Mouse (Mus musculus) spleen, adult 2 months (tissue): ENCODE measurements around the gene Zcwpw1. TPM values are rescaled to one million over a fixed set of nuclear protein-coding genes. Genes with fewer than 3 reads are reported as not detected.

Experiments used
- DNase-seq, 2 experiments: peaks; one replicate each; pipeline versions ENCODE4 v3.0.0 to v3.0.0-alpha.2; 2012 to 2021; ENCODE audit warnings: low spot score in 2 of 2, low read depth in 1 of 2
- H3K27ac ChIP-seq: fragments of 200-500 bp; 2 replicates; pipeline ENCODE4 v1.5.1; 2012; ENCODE audit warnings: low read length, inconsistent platforms; ENCODE audit not compliant: insufficient read depth
- H3K27me3 ChIP-seq: fragments of 200-500 bp; 2 replicates; pipeline ENCODE4 v1.6.1; 2012; ENCODE audit warnings: mild to moderate bottlenecking, moderate library complexity, low read length, inconsistent platforms; ENCODE audit not compliant: control insufficient read depth, insufficient read depth
- H3K36me3 ChIP-seq: fragments of 200-500 bp; 2 replicates; pipeline ENCODE4 v1.6.1; 2012; ENCODE audit warnings: mild to moderate bottlenecking, low read length, inconsistent platforms; ENCODE audit not compliant: control insufficient read depth, insufficient read depth
- H3K4me1 ChIP-seq: fragments of 200-500 bp; 2 replicates; pipeline ENCODE4 v1.6.1; 2011; ENCODE audit warnings: inconsistent platforms; ENCODE audit not compliant: control insufficient read depth, insufficient read depth, insufficient read length
- H3K4me3 ChIP-seq: fragments of 200-500 bp; 2 replicates; pipeline ENCODE4 v1.5.1; 2011; ENCODE audit warnings: mild to moderate bottlenecking, inconsistent platforms; ENCODE audit not compliant: insufficient read depth, insufficient read length; ENCODE audit errors: extremely low read depth
- CTCF ChIP-seq: fragments of 200-500 bp; IDR thresholded peaks from 2 replicates; pipeline ENCODE4 v1.5.1; 2011; ENCODE audit warnings: mild to moderate bottlenecking, inconsistent platforms; ENCODE audit not compliant: insufficient read depth, insufficient read length, insufficient replicate concordance; ENCODE audit errors: extremely low read depth
- POLR2A ChIP-seq: fragments of 200-500 bp; IDR thresholded peaks from 2 replicates; pipeline ENCODE4 v1.6.1; 2011; ENCODE audit warnings: low read depth, low read length, inconsistent platforms
- WGBS: fragments of 180-500 bp; shearing (Covaris S2); methylation state at CpG from one replicate; pipeline ENCODE4 v1.1.7; 2018; 5-methylcytosine and 5-hydroxymethylcytosine counted together
- polyA plus RNA-seq: library from polyadenylated mRNA; depleted of rRNA; stranded (reverse); fragments of >200 nt; gene quantifications from 2 replicates; pipeline ENCODE4 v1.2.3, GENCODE M21; 2012

Zcwpw1 gene
- polyA plus RNA-seq, 1 experiment: 1.6 TPM

GRCm38 (mm10) chr5:137742836-137743235, 44.8 kb upstream of the Zcwpw1 start:
- Histone ChIP-seq H3K4me3 (no peak overlapping the region), H3K27me3 (no peaks in the 10 kb centered on the region; the same call in 1 of the 2 replicates), H3K36me3 (no peaks in the 10 kb centered on the region; the same call in 1 of the 2 replicates), H3K4me1 (peaks cover 7% of the 10 kb centered on the region), H3K27ac (no peak overlapping the region)
- TF ChIP-seq POLR2A (no peak), CTCF (no peak)
- no peak for DNase-seq
- 96% methylated on average over 6 of the region's 6 CpGs for WGBS

GRCm38 (mm10) chr5:137744197-137744596, 43.4 kb upstream of the Zcwpw1 start:
- Histone ChIP-seq H3K4me3 (no peak overlapping the region), H3K36me3 (no peaks in the 10 kb centered on the region; the same call in 1 of the 2 replicates), H3K27ac (no peak overlapping the region), H3K27me3 (no peaks in the 10 kb centered on the region; the same call in 1 of the 2 replicates), H3K4me1 (peaks cover 13% of the 10 kb centered on the region)
- WGBS: 88% methylated on average over 7 of the region's 7 CpGs
- no peak for TF ChIP-seq CTCF
- no peak for TF ChIP-seq POLR2A
- DNase-seq: no peak

DNA sequence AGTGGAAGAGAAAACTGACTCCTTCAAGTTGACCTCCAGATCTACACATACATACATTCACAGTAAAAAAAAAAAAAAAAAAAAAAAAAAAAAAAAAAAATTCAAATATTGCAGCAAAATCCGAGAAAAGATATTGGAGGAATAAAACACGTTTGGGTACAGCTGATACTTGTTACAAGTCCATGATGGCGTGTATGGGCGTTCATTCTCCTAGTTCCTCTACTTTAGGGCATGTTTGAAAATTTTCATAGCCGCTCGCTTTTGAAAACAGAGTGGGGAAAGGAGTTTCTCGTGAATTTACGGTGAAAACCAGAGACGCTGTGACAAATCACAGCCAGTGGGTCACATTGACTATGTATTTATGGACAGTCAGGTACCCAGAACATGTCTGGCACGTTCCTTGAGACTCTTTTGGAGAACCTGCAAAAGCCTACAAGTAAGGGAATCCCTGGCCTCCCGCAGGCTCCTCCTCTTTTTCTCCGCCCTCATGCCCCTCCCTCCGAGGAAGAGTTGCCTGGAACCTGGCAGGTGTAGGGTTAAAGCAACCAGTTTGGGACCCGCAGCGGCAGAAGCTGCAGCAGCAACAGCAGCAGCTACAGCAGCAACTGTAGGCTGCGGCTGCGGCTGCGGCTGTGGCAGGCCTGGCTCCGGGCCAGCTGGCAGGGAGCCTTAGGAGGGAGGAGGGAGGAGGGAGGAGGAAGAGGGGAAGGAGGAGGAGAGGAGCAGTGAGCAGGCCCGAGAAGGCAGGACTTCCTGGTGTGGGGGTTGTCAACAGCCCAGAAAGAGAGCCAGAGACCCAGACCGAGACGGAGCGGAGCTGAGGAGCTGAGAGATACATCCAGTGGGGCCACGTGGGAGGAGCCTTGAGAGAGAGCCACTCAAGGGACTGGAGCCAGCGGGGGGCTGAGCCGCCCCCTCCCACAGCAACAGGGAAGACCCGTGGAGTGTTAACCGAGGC, 42.1 kb upstream of the Zcwpw1 start, which contains the start of gene Tsc22d4:
Gene Tsc22d4, plus strand, starts transcription at position 517 of the 958 bp plus-strand sequence.
- TF ChIP-seq POLR2A: peak; percentile 88
- no peak for TF ChIP-seq CTCF
- peak; percentile 78 to 87 for DNase-seq
- Histone ChIP-seq H3K36me3 (no peaks in the 10 kb centered on the region; the same call in 1 of the 2 replicates), H3K27me3 (no peaks in the 10 kb centered on the region; the same call in 1 of the 2 replicates), H3K4me1 (peaks cover 18% of the 10 kb centered on the region), H3K27ac (peak within 1 kb of the TSS; percentile 99), H3K4me3 (peak within 1 kb of the TSS; percentile 90)
- WGBS: 2% methylated on average over 28 of the region's 28 CpGs

- Histone ChIP-seq H3K4me3 (peak overlapping the region; percentile 90), H3K27me3 (no peaks in the 10 kb centered on the region; the same call in 1 of the 2 replicates), H3K36me3 (peaks cover 5% of the 10 kb centered on the region), H3K4me1 (peaks cover 17% of the 10 kb centered on the region), H3K27ac (peak overlapping the region; percentile 99)
- no peak for TF ChIP-seq CTCF
- TF ChIP-seq POLR2A: no peak
- DNase-seq: peak in 1 of 2 experiments; percentile 65
- under 1% methylated on average over 20 of the region's 20 CpGs for WGBS
Observed at GRCm38 (mm10) chr5:137746282-137746850, 41.2 kb upstream of the Zcwpw1 start.

DNA sequence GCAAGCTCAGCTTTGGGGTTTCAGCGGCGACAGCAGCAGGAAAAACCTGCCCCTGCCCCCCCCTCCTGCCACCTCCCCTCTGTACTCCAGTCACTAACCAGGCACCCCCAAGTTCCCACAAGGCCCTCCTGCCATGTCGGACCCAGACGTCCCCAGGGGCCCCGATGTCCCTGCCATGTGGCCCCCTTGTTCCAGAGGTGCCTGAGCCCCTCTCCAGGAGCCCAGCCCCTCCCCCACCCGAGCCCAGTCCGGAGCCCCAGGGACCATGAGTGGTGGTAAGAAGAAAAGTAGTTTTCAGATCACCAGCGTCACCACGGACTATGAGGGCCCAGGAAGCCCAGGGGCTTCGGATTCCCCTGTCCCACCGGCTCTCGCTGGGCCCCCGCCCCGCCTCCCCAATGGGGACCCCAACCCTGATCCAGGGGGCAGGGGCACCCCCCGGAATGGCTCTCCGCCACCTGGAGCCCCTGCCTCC, 40.7 kb upstream of the Zcwpw1 start:
- Histone ChIP-seq H3K4me3 (peak overlapping the region; percentile 90), H3K27me3 (no peaks in the 10 kb centered on the region), H3K27ac (peak overlapping the region; percentile 99), H3K4me1 (peaks cover 12% of the 10 kb centered on the region; the same call in 1 of the 2 replicates), H3K36me3 (peaks cover 7% of the 10 kb centered on the region)
- TF ChIP-seq POLR2A (no peak), CTCF (no peak)
- under 1% methylated on average over 16 of the region's 16 CpGs for WGBS
- peak in 1 of 2 experiments; percentile 30 for DNase-seq

DNA sequence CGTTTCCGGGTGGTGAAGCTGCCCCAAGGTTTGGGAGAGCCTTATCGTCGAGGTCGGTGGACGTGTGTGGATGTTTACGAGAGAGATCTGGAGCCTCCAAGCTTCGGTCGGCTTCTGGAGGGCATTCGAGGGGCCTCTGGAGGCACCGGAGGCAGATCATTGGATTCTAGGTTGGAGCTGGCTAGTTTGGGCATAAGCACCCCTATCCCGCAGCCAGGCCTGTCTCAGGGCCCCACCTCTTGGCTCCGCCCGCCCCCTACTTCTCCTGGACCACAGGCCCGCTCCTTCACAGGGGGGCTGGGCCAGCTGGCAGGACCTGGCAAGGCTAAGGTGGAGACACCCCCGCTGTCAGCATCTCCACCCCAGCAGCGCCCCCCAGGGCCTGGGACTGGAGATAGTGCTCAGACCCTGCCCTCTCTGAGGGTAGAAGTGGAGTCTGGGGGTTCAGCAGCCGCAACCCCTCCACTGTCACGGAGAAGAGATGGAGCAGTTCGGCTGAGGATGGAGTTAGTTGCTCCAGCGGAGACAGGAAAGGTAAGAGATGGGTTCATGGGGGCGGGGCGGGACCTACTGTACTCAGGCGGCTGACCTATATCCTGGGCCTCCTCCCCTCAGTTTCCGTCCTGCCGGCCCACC, 40.2 kb upstream of the Zcwpw1 start:
- WGBS: 2% methylated on average over 26 of the region's 26 CpGs
- Histone ChIP-seq H3K4me1 (peaks cover 11% of the 10 kb centered on the region; the same call in 1 of the 2 replicates), H3K27ac (peak overlapping the region; percentile 99), H3K27me3 (no peaks in the 10 kb centered on the region), H3K4me3 (peak overlapping the region; percentile 90), H3K36me3 (peaks cover 12% of the 10 kb centered on the region)
- DNase-seq: peak in 1 of 2 experiments; percentile 62
- no peak for TF ChIP-seq CTCF
- no peak for TF ChIP-seq POLR2A
